Mouse (Mus musculus) liver, embryonic 16.5 days (tissue): ENCODE results near the gene Ralgapa1. TPM values are rescaled to one million over a fixed set of nuclear protein-coding genes. Genes with fewer than 3 reads are reported as not detected.
A peak's percentile ranks its signal among the peaks of the same experiment; 100 is the strongest.

Experiments
- ATAC-seq: fragments of 200-750 bp; cut with Nextera tagmentation; 2 replicates; pipeline ENCODE4 v1.8.0; 2017; ENCODE audit warnings: low read depth, mild to moderate bottlenecking, moderate number of reproducible peaks, moderate library complexity
- H3K27ac ChIP-seq: fragments of 300-500 bp; sonication (generic); 2 replicates; pipeline ENCODE4 v1.5.1; 2014; ENCODE audit warnings: mild to moderate bottlenecking, low read length
- H3K27me3 ChIP-seq: fragments of 300-500 bp; sonication (generic); 2 replicates; pipeline ENCODE4 v1.6.1; 2014; ENCODE audit warnings: low read depth, low read length, mixed read lengths; ENCODE audit not compliant: control insufficient read depth, insufficient read depth
- H3K36me3 ChIP-seq: fragments of 300-500 bp; sonication (generic); 2 replicates; pipeline ENCODE4 v1.6.1; 2014; ENCODE audit warnings: mild to moderate bottlenecking; ENCODE audit not compliant: control insufficient read depth, insufficient read depth
- H3K4me1 ChIP-seq: fragments of 300-500 bp; sonication (generic); 2 replicates; pipeline ENCODE4 v1.6.1; 2014; ENCODE audit warnings: low read depth, low read length, mixed read lengths; ENCODE audit not compliant: control insufficient read depth
- H3K4me2 ChIP-seq: fragments of 300-500 bp; sonication (generic); 2 replicates; pipeline ENCODE4 v1.6.1; 2014; ENCODE audit warnings: low read depth, low read length, mixed read lengths
- H3K4me3 ChIP-seq: fragments of 300-500 bp; sonication (generic); 2 replicates; pipeline ENCODE4 v1.5.1; 2014; ENCODE audit warnings: low read depth, mild to moderate bottlenecking, low read length
- H3K9ac ChIP-seq: fragments of 300-500 bp; sonication (generic); 2 replicates; pipeline ENCODE4 v1.6.1; 2014; ENCODE audit warnings: low read depth, low read length
- H3K9me3 ChIP-seq: fragments of 300-500 bp; sonication (generic); replicated peaks from 2 replicates; pipeline ENCODE4 v1.6.1; 2016; ENCODE audit warnings: low read length; ENCODE audit not compliant: control insufficient read depth
- WGBS: fragments of 180-500 bp; shearing (Covaris S2); extraction: QIAGEN DNeasy Blood & Tissue Kit; methylation state at CpG from one replicate; pipeline ENCODE4 v1.1.7; 2014; ENCODE audit not compliant: insufficient replicate concordance; 5-methylcytosine and 5-hydroxymethylcytosine counted together
- polyA plus RNA-seq: library from polyadenylated mRNA; unstranded; fragments of >200 nt; fragmentation: Nextera tagmentation; extraction: Ambion mirVana; gene quantifications from 2 replicates; pipeline ENCODE4 v1.2.1, GENCODE M21; 2015

Gene Ralgapa1
- polyA plus RNA-seq, 1 experiment from 2014 or later, result 3.2 TPM

- Histone ChIP-seq H3K27ac (no peak overlapping the region), H3K4me3 (no peak overlapping the region), H3K9ac (no peak overlapping the region), H3K9me3 (no peaks in the 10 kb centered on the region), H3K4me1 (no peaks in the 10 kb centered on the region), H3K27me3 (no peaks in the 10 kb centered on the region), H3K36me3 (no peaks in the 10 kb centered on the region), H3K4me2 (no peak overlapping the region)
- ATAC-seq, result no peak
- 63% methylated on average over 3 of the region's 3 CpGs for WGBS
Measured at GRCm38 (mm10) chr12:55568466-55568865, 252.5 kb downstream of the Ralgapa1 start.

- no peaks in the 10 kb centered on the region for H3K4me1 ChIP-seq
- H3K9ac ChIP-seq, result no peak overlapping the region
- 75% methylated on average over 5 of the region's 5 CpGs for WGBS
- H3K9me3 ChIP-seq, result no peaks in the 10 kb centered on the region
- H3K36me3 ChIP-seq, result no peaks in the 10 kb centered on the region
- H3K4me3 ChIP-seq, result no peak overlapping the region
- no peak overlapping the region for H3K27ac ChIP-seq
- H3K4me2 ChIP-seq, result no peak overlapping the region
- ATAC-seq, result no peak
- H3K27me3 ChIP-seq, result no peaks in the 10 kb centered on the region
Measured at GRCm38 (mm10) chr12:55566837-55567236, 254.1 kb downstream of the Ralgapa1 start.

GRCm38 (mm10) chr12:55565867-55566266 lies 255.1 kb downstream of the Ralgapa1 start:
- Histone ChIP-seq H3K27ac (no peak overlapping the region), H3K9ac (no peak overlapping the region), H3K4me1 (no peaks in the 10 kb centered on the region), H3K27me3 (no peaks in the 10 kb centered on the region), H3K36me3 (no peaks in the 10 kb centered on the region), H3K4me2 (no peak overlapping the region), H3K9me3 (no peaks in the 10 kb centered on the region), H3K4me3 (no peak overlapping the region)
- 64% methylated on average over 9 of the region's 9 CpGs for WGBS
- no peak for ATAC-seq

GRCm38 (mm10) chr12:55565206-55565605 lies 255.8 kb downstream of the Ralgapa1 start, which contains the start of gene Aldoart2:
Gene Aldoart2 (plus strand): TSS chr12:55565239.
- 88% methylated on average over 19 of the region's 19 CpGs for WGBS
- no peak within 1 kb of the TSS for H3K9ac ChIP-seq

GRCm38 (mm10) chr12:55564187-55564963 lies 256.6 kb downstream of the Ralgapa1 start:
- no peak for ATAC-seq
- no peak overlapping the region for H3K9ac ChIP-seq
- WGBS, result 70% methylated on average over 9 of the region's 9 CpGs

More at GRCm38 (mm10) chr12:55565206-55565605, 255.8 kb downstream of the Ralgapa1 start, which contains the start of gene Aldoart2:
- H3K4me2 ChIP-seq, result no peak within 1 kb of the TSS
- no peaks in the 10 kb centered on the region for H3K9me3 ChIP-seq
- H3K36me3 ChIP-seq, result no peaks in the 10 kb centered on the region
- no peak within 1 kb of the TSS for H3K4me3 ChIP-seq
- ATAC-seq, result no peak
- no peaks in the 10 kb centered on the region for H3K27me3 ChIP-seq
- no peak within 1 kb of the TSS for H3K27ac ChIP-seq
- H3K4me1 ChIP-seq, result no peaks in the 10 kb centered on the region

GRCm38 (mm10) chr12:55563742-55564141 lies 257.2 kb downstream of the Ralgapa1 start:
- Histone ChIP-seq H3K4me2 (no peak overlapping the region), H3K27me3 (no peaks in the 10 kb centered on the region), H3K9me3 (no peaks in the 10 kb centered on the region), H3K4me3 (no peak overlapping the region), H3K4me1 (no peaks in the 10 kb centered on the region), H3K36me3 (no peaks in the 10 kb centered on the region), H3K9ac (no peak overlapping the region), H3K27ac (no peak overlapping the region)
- 69% methylated on average over 3 of the region's 3 CpGs for WGBS
- no peak for ATAC-seq

More at GRCm38 (mm10) chr12:55564187-55564963, 256.6 kb downstream of the Ralgapa1 start:
- H3K4me2 ChIP-seq, result no peak overlapping the region
- H3K4me1 ChIP-seq, result no peaks in the 10 kb centered on the region
- no peak overlapping the region for H3K27ac ChIP-seq
- no peaks in the 10 kb centered on the region for H3K9me3 ChIP-seq
- no peaks in the 10 kb centered on the region for H3K27me3 ChIP-seq
- no peak overlapping the region for H3K4me3 ChIP-seq
- no peaks in the 10 kb centered on the region for H3K36me3 ChIP-seq

- no peak for ATAC-seq
- no peaks in the 10 kb centered on the region for H3K9me3 ChIP-seq
- H3K4me1 ChIP-seq, result no peaks in the 10 kb centered on the region
- H3K36me3 ChIP-seq, result no peaks in the 10 kb centered on the region
- H3K27ac ChIP-seq, result no peak overlapping the region
- H3K4me3 ChIP-seq, result peak overlapping the region; percentile 33
- WGBS, result 12% methylated on average over 19 of the region's 19 CpGs
- H3K4me2 ChIP-seq, result peak overlapping the region; percentile 45
- H3K9ac ChIP-seq, result no peak overlapping the region
- H3K27me3 ChIP-seq, result no peaks in the 10 kb centered on the region
Measured at GRCm38 (mm10) chr12:55560025-55560690, 260.8 kb downstream of the Ralgapa1 start.

GRCm38 (mm10) chr12:55559184-55559855 lies 261.6 kb downstream of the Ralgapa1 start:
- ATAC-seq, result no peak
- Histone ChIP-seq H3K4me1 (no peaks in the 10 kb centered on the region), H3K27me3 (no peaks in the 10 kb centered on the region), H3K4me2 (no peak overlapping the region), H3K4me3 (no peak overlapping the region), H3K9me3 (no peaks in the 10 kb centered on the region), H3K9ac (no peak overlapping the region), H3K27ac (no peak overlapping the region), H3K36me3 (no peaks in the 10 kb centered on the region)
- 72% methylated on average over 12 of the region's 12 CpGs for WGBS
